Mouse (Mus musculus): ENCODE data around the gene Srebf1.

DNA sequence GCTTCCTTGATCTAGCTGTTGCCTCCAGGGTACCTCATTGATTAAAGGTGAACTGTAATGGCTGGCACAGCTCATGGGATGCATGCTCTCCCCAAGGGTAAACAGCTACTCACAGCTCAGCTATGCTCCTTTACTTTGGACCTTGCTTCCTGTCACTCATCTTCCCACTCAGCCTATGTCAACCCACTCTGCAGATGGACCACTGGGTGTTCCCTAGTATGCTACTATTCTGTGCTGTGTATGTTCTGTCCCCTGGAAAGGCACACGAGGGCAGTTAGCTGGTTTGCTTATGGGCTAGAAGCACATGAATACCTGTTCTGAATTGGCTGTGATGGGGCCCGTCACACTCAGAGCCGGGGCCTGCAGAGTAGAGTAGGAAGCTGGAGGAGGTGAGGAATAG, 38.4 kb upstream of the Srebf1 start:
- TF ChIP-seq POLR2A (IDR thresholded peaks at IDR 0.05; ENCODE audit: borderline replicate concordance, control insufficient read depth, low read depth, low read length), result no peak
- no peak for TF ChIP-seq CTCF (IDR thresholded peaks at IDR 0.05; ENCODE audit: control insufficient read depth, insufficient read depth, low read length)

All from bone marrow, adult 2 months (tissue).